Mouse (Mus musculus) heart, postnatal 0 days (tissue): ENCODE measurements around the gene Thsd7b. TPM values are rescaled to one million over a fixed set of nuclear protein-coding genes. Genes with fewer than 3 reads are reported as not detected.

ENCODE experiments used
- ATAC-seq: fragments of 200-750 bp; cut with Nextera tagmentation; 2 replicates; pipeline ENCODE4 v1.8.0; 2017; ENCODE audit warnings: low read depth, moderate number of reproducible peaks, moderate library complexity; ENCODE audit not compliant: insufficient read depth
- DNase-seq: peaks from one replicate; pipeline ENCODE4 v3.0.0-alpha.2; 2016; ENCODE audit warnings: low spot score
- H3K27ac ChIP-seq: fragments of 300-500 bp; sonication (generic); 2 replicates; pipeline ENCODE4 v1.5.1; 2014; ENCODE audit warnings: low read depth, mild to moderate bottlenecking
- H3K27me3 ChIP-seq: fragments of 300-500 bp; sonication (generic); 2 replicates; pipeline ENCODE4 v1.6.1; 2014; ENCODE audit warnings: low read length, mixed read lengths; ENCODE audit not compliant: control insufficient read depth, insufficient read depth
- H3K36me3 ChIP-seq: fragments of 300-500 bp; sonication (generic); replicated peaks from 2 replicates; pipeline ENCODE4 v1.6.1; 2014; ENCODE audit warnings: low read length, mixed read lengths; ENCODE audit not compliant: control insufficient read depth, insufficient read depth
- H3K4me1 ChIP-seq: fragments of 300-500 bp; sonication (generic); 2 replicates; pipeline ENCODE4 v1.6.1; 2014; ENCODE audit warnings: antibody characterized with exemption; ENCODE audit not compliant: control insufficient read depth, insufficient read depth
- H3K4me2 ChIP-seq: fragments of 300-500 bp; sonication (generic); 2 replicates; pipeline ENCODE4 v1.6.1; 2014; ENCODE audit warnings: low read depth, mild to moderate bottlenecking, low read length, moderate library complexity
- H3K4me3 ChIP-seq: fragments of 300-500 bp; sonication (generic); 2 replicates; pipeline ENCODE4 v1.5.1; 2014; ENCODE audit warnings: low read depth, low read length
- H3K9ac ChIP-seq: fragments of 300-500 bp; sonication (generic); replicated peaks from 2 replicates; pipeline ENCODE4 v1.6.1; 2014; ENCODE audit warnings: low read depth, low read length, mixed read lengths
- H3K9me3 ChIP-seq: fragments of 300-500 bp; sonication (generic); replicated peaks from 2 replicates; pipeline ENCODE4 v1.6.1; 2016; ENCODE audit warnings: low read length; ENCODE audit not compliant: control insufficient read depth
- CTCF ChIP-seq: IDR thresholded peaks from 2 replicates; pipeline ENCODE4 v1.5.1; 2016; ENCODE audit warnings: antibody characterized with exemption, control low read depth, low read depth
- EP300 ChIP-seq: IDR thresholded peaks from 2 replicates; pipeline ENCODE4 v1.6.1; 2016; ENCODE audit warnings: antibody characterized with exemption, low read depth
- WGBS: fragments of 180-500 bp; shearing (Covaris S2); extraction: QIAGEN DNeasy Blood & Tissue Kit; methylation state at CpG from one replicate; pipeline ENCODE4 v1.1.7; 2014; 5-methylcytosine and 5-hydroxymethylcytosine counted together
- polyA plus RNA-seq: library from polyadenylated mRNA; unstranded; fragments of >200 nt; fragmentation: Nextera tagmentation; extraction: Ambion mirVana; gene quantifications from 2 replicates; pipeline ENCODE4 v1.2.1, GENCODE M21; 2015
- total RNA-seq: library from RNA; depleted of rRNA; stranded (reverse); fragments of >200 nt; gene quantifications from 2 replicates; pipeline ENCODE4 v1.2.3, GENCODE M21; 2014; ENCODE audit warnings: low replicate concordance

Gene Thsd7b
- total and polyA plus RNA-seq, 2 experiments from 2014 or later, result 0.57 to 1.2 TPM

DNA sequence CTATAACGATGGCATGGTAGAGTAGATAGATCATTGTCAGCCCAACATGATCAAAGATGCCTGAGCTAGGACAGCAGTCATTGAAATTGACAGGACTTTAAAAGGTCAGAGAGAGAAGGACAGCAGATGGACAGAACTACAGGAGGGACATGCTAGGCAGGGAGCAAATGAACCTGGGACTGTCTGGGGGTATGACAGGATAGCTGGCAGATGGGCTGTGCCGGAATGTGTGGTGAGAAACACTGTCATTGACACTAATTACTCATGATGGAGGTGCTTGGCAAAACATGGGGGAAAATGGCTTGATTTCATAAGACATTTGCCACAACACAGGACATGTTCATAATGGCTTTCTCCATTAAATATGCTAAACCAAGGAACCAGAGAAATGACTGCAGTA is 253.9 kb downstream of the Thsd7b start:
- no peak overlapping the region for H3K9ac ChIP-seq
- no peak overlapping the region for H3K4me3 ChIP-seq
- H3K4me2 ChIP-seq, result no peak overlapping the region
- 82% methylated on average over 2 of the region's 2 CpGs for WGBS
- H3K4me1 ChIP-seq, result no peaks in the 10 kb centered on the region
- no peak for ATAC-seq
- no peak for DNase-seq
- H3K27ac ChIP-seq, result no peak overlapping the region
- H3K27me3 ChIP-seq, result no peaks in the 10 kb centered on the region
- H3K36me3 ChIP-seq, result no peaks in the 10 kb centered on the region
- H3K9me3 ChIP-seq, result no peaks in the 10 kb centered on the region
- TF ChIP-seq EP300 (no peak), CTCF (no peak)

- Histone ChIP-seq H3K4me2 (no peak overlapping the region), H3K4me3 (no peak overlapping the region), H3K4me1 (no peaks in the 10 kb centered on the region), H3K9ac (no peak overlapping the region), H3K36me3 (no peaks in the 10 kb centered on the region), H3K27ac (no peak overlapping the region), H3K27me3 (no peaks in the 10 kb centered on the region), H3K9me3 (no peaks in the 10 kb centered on the region)
- ATAC-seq, result no peak
- no peak for DNase-seq
- no peak for TF ChIP-seq CTCF
- no peak for TF ChIP-seq EP300
- WGBS, result 91% methylated on average over 3 of the region's 3 CpGs
These were observed 259.1 kb downstream of the Thsd7b start for GRCm38 (mm10) chr1:129532206-129532605.

DNA sequence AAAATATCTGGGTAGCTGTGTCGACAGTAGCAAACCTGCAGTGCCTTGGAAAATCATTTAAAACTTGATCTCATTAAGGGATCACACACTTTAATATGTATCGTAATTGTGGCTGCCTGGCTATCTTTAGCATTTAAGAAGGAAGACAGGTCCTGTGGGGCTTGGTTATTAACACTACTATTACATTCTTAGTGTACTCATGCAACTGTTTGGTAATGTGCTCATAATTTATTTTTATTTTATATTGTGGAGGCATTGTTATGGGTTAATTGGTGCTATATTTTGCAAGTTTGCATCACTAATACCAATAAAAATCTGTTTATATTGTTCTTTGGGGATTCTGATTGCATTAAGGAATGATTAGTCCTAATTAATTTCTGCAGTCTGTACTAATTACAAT is 265.4 kb downstream of the Thsd7b start:
- WGBS, result 66% methylated on average over 2 of the region's 2 CpGs
- no peaks in the 10 kb centered on the region for H3K36me3 ChIP-seq
- H3K27me3 ChIP-seq, result no peaks in the 10 kb centered on the region
- H3K9me3 ChIP-seq, result no peaks in the 10 kb centered on the region
- H3K9ac ChIP-seq, result no peak overlapping the region
- H3K4me1 ChIP-seq, result peaks cover 4% of the 10 kb centered on the region; the same call in 1 of the 2 replicates
- TF ChIP-seq CTCF (no peak), EP300 (no peak)
- DNase-seq, result no peak
- no peak for ATAC-seq
- no peak overlapping the region for H3K4me3 ChIP-seq
- no peak overlapping the region for H3K4me2 ChIP-seq
- H3K27ac ChIP-seq, result no peak overlapping the region

DNA sequence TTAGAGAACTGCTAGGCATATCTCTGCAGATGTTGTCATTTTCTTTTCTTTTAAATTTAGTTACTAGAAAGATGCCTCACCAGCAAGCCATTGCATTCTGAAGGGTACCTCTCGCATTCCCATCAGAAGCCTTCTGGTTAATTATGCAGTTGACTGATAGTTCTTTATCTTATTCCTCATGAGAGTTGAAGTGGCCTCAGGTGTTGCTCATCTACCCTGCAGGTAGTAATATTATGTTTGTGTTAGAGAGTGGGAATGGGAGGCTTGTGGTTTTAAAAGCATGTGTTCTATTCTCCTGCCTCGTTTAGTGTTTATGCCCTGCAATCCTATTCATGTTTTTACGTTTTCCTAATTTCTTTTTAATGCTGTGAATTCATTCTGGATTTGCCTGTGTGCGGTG is 265.9 kb downstream of the Thsd7b start:
- no peaks in the 10 kb centered on the region for H3K36me3 ChIP-seq
- no peak overlapping the region for H3K27ac ChIP-seq
- DNase-seq (no peak), ATAC-seq (no peak)
- TF ChIP-seq EP300 (no peak), CTCF (no peak)
- H3K9me3 ChIP-seq, result no peaks in the 10 kb centered on the region
- no peaks in the 10 kb centered on the region for H3K27me3 ChIP-seq
- peaks cover 4% of the 10 kb centered on the region; the same call in 1 of the 2 replicates for H3K4me1 ChIP-seq
- WGBS, result 83% methylated on average over 4 of the region's 4 CpGs
- no peak overlapping the region for H3K4me3 ChIP-seq
- H3K9ac ChIP-seq, result no peak overlapping the region
- H3K4me2 ChIP-seq, result no peak overlapping the region

- Histone ChIP-seq H3K4me2 (no peak overlapping the region), H3K9ac (no peak overlapping the region), H3K9me3 (no peaks in the 10 kb centered on the region), H3K36me3 (no peaks in the 10 kb centered on the region), H3K4me3 (no peak overlapping the region), H3K4me1 (peaks cover 4% of the 10 kb centered on the region; the same call in 1 of the 2 replicates), H3K27ac (no peak overlapping the region), H3K27me3 (no peaks in the 10 kb centered on the region)
- TF ChIP-seq EP300, result no peak
- TF ChIP-seq CTCF, result no peak
- ATAC-seq (no peak), DNase-seq (peak; percentile 8)
- 27% methylated on average over 1 of the region's 1 CpGs for WGBS
These were observed 267.6 kb downstream of the Thsd7b start for GRCm38 (mm10) chr1:129540751-129541150.

GRCm38 (mm10) chr1:129542563-129543146 is 269.6 kb downstream of the Thsd7b start:
- 43% methylated on average over 3 of the region's 3 CpGs for WGBS
- H3K27ac ChIP-seq, result no peak overlapping the region
- no peaks in the 10 kb centered on the region for H3K36me3 ChIP-seq

More at GRCm38 (mm10) chr1:129542563-129543146, 269.6 kb downstream of the Thsd7b start:
- no peaks in the 10 kb centered on the region for H3K9me3 ChIP-seq
- no peak overlapping the region for H3K4me2 ChIP-seq
- no peaks in the 10 kb centered on the region for H3K27me3 ChIP-seq
- H3K4me3 ChIP-seq, result no peak overlapping the region
- H3K4me1 ChIP-seq, result peaks cover 4% of the 10 kb centered on the region; the same call in 1 of the 2 replicates
- TF ChIP-seq CTCF, result no peak
- no peak for TF ChIP-seq EP300
- H3K9ac ChIP-seq, result no peak overlapping the region
- ATAC-seq (no peak), DNase-seq (no peak)
